Comparison of ENCODE assay signal across 9 mouse cellular contexts in the genomic region with DNA sequence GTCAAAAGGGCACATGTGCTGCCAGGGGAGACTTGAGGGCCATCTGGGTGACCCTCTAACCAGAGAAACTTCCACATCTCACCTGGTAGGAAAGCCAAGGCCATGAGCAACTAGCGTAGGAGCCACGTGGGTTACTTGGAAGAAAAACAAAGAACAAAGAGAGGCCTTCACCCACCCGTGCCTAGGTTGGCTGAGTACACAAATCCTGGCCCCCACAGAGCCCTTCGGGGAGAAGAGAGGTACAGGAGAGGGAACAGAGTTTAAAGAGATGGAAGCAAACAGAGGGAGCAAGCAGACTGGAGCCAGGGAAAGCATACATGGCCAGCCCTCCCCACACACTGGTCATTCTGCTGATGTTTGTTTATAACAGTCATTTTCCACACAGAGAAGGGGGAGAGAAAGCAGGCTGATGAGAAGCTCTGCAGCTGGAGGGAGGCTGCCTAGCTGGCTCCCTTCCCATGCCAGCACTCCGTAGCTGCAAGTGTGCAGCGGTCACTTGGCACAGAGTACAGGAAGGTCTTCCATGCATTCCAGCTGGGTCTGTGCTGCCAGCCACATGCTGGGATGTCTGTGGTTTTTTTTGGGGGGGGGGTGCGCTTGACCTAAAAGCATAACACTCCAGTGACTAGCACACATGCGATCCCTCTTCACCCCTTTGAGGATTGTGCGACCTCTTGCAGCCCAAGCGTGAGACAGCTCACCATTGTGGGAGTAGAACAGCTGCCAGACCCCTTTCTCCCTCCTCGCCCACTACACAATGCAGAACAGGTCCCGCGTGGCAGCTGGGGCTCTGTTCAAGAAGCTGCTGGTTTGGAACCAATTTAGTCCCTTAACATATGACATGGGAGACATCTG.
DNase-seq lines count a peak whose midpoint lies in the region; ATAC-seq and TF ChIP-seq lines count a peak whose summit lies in the region.
"Had no signal": no experiment of that assay in that cellular context is flagged by ENCODE, and none has a peak within 500 bp of the region (broad histone marks: within the 10 kb centered on the region; RNA-seq: fewer than 3 reads in every experiment).

No protein-coding gene starts in this region.

- ATAC-seq in midbrain, embryonic 16.5 days: no peak
- ATAC-seq in forebrain, postnatal 0 days: peak; percentile 65
- ATAC-seq in limb, embryonic 11.5 days (ENCODE audit: insufficient number of reproducible peaks, low FRiP score, low TSS enrichment, low read depth): no peak

- no peak overlapping the region for H3K4me3 ChIP-seq in midbrain, embryonic 10.5 days
- H3K4me3 ChIP-seq in midbrain, embryonic 16.5 days (ENCODE audit: low read depth, low read length): no peak overlapping the region
- H3K4me3 ChIP-seq in forebrain, postnatal 0 days (ENCODE audit: low read depth, low read length): no peak overlapping the region
- no peak overlapping the region for H3K4me3 ChIP-seq in limb, embryonic 11.5 days (ENCODE audit: low read depth, low read length)

- H3K27ac ChIP-seq in midbrain, embryonic 10.5 days (replicated peaks): peak overlapping the region; percentile 79
- no peak overlapping the region for H3K27ac ChIP-seq in midbrain, embryonic 16.5 days (ENCODE audit: low read length)
- H3K27ac ChIP-seq in forebrain, postnatal 0 days (ENCODE audit: low read depth, low read length): peak overlapping the region; percentile 23; the same call in 1 of the 2 replicates
- 0 out of 2 replicates have a peak overlapping the region, but pooled peaks have one; percentile 6 for H3K27ac ChIP-seq in limb, embryonic 11.5 days (replicated peaks; ENCODE audit: low read depth, low read length)

- no peak for TF ChIP-seq CTCF in forebrain, postnatal 0 days (IDR thresholded peaks at IDR 0.05; ENCODE audit: low read depth)

- 55% methylated on average over 13 of the region's 13 CpGs for WGBS in midbrain, embryonic 10.5 days
- whole genome bisulfite sequencing in midbrain, embryonic 16.5 days: 34% methylated on average over 13 of the region's 13 CpGs
- 35% methylated on average over 13 of the region's 13 CpGs for WGBS in forebrain, postnatal 0 days
- 70% methylated on average over 13 of the region's 13 CpGs for WGBS in limb, embryonic 11.5 days

- H3K27me3 ChIP-seq in midbrain, embryonic 10.5 days (ENCODE audit: low read depth, poor library complexity, severe bottlenecking): no peaks in the 10 kb centered on the region
- H3K27me3 ChIP-seq in midbrain, embryonic 16.5 days (ENCODE audit: control insufficient read depth, insufficient read depth, low read depth, low read length): no peaks in the 10 kb centered on the region
- no peaks in the 10 kb centered on the region; the same call in 1 of the 2 replicates for H3K27me3 ChIP-seq in forebrain, postnatal 0 days (ENCODE audit: insufficient read depth, low read length)
- no peaks in the 10 kb centered on the region for H3K27me3 ChIP-seq in limb, embryonic 11.5 days (ENCODE audit: control insufficient read depth, insufficient read depth, low read length)

- peaks cover 80% of the 10 kb centered on the region for H3K36me3 ChIP-seq in midbrain, embryonic 10.5 days
- H3K36me3 ChIP-seq in midbrain, embryonic 16.5 days (ENCODE audit: control insufficient read depth, insufficient read depth, low read length): no peaks in the 10 kb centered on the region
- no peaks in the 10 kb centered on the region for H3K36me3 ChIP-seq in forebrain, postnatal 0 days (ENCODE audit: insufficient read depth)
- peaks cover 9% of the 10 kb centered on the region; the same call in 1 of the 2 replicates for H3K36me3 ChIP-seq in limb, embryonic 11.5 days (ENCODE audit: control insufficient read depth, insufficient read depth, low read length)

- peak; percentile 34 for DNase-seq in midbrain, embryonic 10.5 days (ENCODE audit: low spot score)
- peak; percentile 38 for DNase-seq in forebrain, postnatal 0 days
- no peak for DNase-seq in limb, embryonic 11.5 days (ENCODE audit: low spot score)
- no peak for DNase-seq in thymus, postnatal 0 days (ENCODE audit: low spot score)
- no peak for DNase-seq in layer of hippocampus, postnatal 25 days (ENCODE audit: extremely low spot score in 1 of 2, low spot score in 1 of 2)
- DNase-seq in cerebellum, adult 8-10 months: no peak
- DNase-seq in urinary bladder, postnatal 36 days (ENCODE audit: low spot score in 2 of 2): no peak
- DNase-seq: right cerebral cortex, adult 18-20 months had no signal

- H3K9me3 ChIP-seq in midbrain, embryonic 10.5 days (replicated peaks): no peaks in the 10 kb centered on the region
- no peaks in the 10 kb centered on the region for H3K9me3 ChIP-seq in midbrain, embryonic 16.5 days (replicated peaks; ENCODE audit: control insufficient read depth, low read length, poor library complexity, severe bottlenecking)
- no peaks in the 10 kb centered on the region for H3K9me3 ChIP-seq in forebrain, postnatal 0 days (ENCODE audit: low read length)
- no peaks in the 10 kb centered on the region for H3K9me3 ChIP-seq in limb, embryonic 11.5 days (ENCODE audit: control insufficient read depth, low read length)

- no peak overlapping the region for H3K4me2 ChIP-seq in midbrain, embryonic 16.5 days (ENCODE audit: low read length)
- H3K4me2 ChIP-seq in forebrain, postnatal 0 days (ENCODE audit: low read depth): no peak overlapping the region
- no peak overlapping the region for H3K4me2 ChIP-seq in limb, embryonic 11.5 days (ENCODE audit: low read depth, severe bottlenecking)

- peaks cover 64% of the 10 kb centered on the region for H3K4me1 ChIP-seq in midbrain, embryonic 10.5 days
- H3K4me1 ChIP-seq in midbrain, embryonic 16.5 days (ENCODE audit: control insufficient read depth, insufficient read depth, low read length): peaks cover 12% of the 10 kb centered on the region
- peaks cover 9% of the 10 kb centered on the region; the same call in 1 of the 2 replicates for H3K4me1 ChIP-seq in forebrain, postnatal 0 days (ENCODE audit: insufficient read depth)
- peaks cover 48% of the 10 kb centered on the region for H3K4me1 ChIP-seq in limb, embryonic 11.5 days (ENCODE audit: control insufficient read depth, insufficient read depth, low read length)

- no peak overlapping the region for H3K9ac ChIP-seq in midbrain, embryonic 16.5 days (ENCODE audit: low read depth, low read length)
- H3K9ac ChIP-seq in forebrain, postnatal 0 days: no peak overlapping the region
- H3K9ac ChIP-seq in limb, embryonic 11.5 days (ENCODE audit: low read length): no peak overlapping the region

Comparison
In these comparisons a context has a peak if more than half of its experiments do, and no peak if none do; other contexts are left out.
1. DNase-seq: peak in midbrain, embryonic 10.5 days (single experiment) and forebrain, postnatal 0 days (single experiment); none in limb, embryonic 11.5 days (single experiment), thymus, postnatal 0 days (single experiment), layer of hippocampus, postnatal 25 days (0 of 2), cerebellum, adult 8-10 months (single experiment) and urinary bladder, postnatal 36 days (0 of 2).